Mouse (Mus musculus) bone marrow, adult 2 months (tissue): Measurements from ENCODE around the gene Gm17651.

Experiments
- CTCF ChIP-seq: fragments of 200-500 bp; IDR thresholded peaks from 2 replicates; pipeline ENCODE4 v1.5.1; 2011; ENCODE audit warnings: low read length, control low read depth; ENCODE audit not compliant: control insufficient read depth, insufficient read depth
- POLR2A ChIP-seq: fragments of 200-500 bp; IDR thresholded peaks from 2 replicates; pipeline ENCODE4 v1.6.1; 2011; ENCODE audit warnings: low read depth, mild to moderate bottlenecking, control low read depth, low read length, borderline replicate concordance; ENCODE audit not compliant: control insufficient read depth

- TF ChIP-seq CTCF: no peak
- TF ChIP-seq POLR2A: no peak; the same call in 1 of the 2 replicates
Observed at GRCm38 (mm10) chr3:97658426-97659193, 15.9 kb downstream of the Gm17651 start.
